Mouse (Mus musculus) lung, postnatal 0 days (tissue): ENCODE measurements around the gene Asic5. TPM values are rescaled to one million over a fixed set of nuclear protein-coding genes. Genes with fewer than 3 reads are reported as not detected.

Source experiments
- ATAC-seq: fragments of 200-750 bp; cut with Nextera tagmentation; 2 replicates; pipeline ENCODE4 v1.8.0; 2017; ENCODE audit warnings: moderate library complexity
- DNase-seq: peaks from one replicate; pipeline ENCODE4 v3.0.0-alpha.2; 2016; ENCODE audit warnings: low spot score
- H3K27ac ChIP-seq: fragments of 300-500 bp; sonication (generic); 2 replicates; pipeline ENCODE4 v1.5.1; 2014; ENCODE audit warnings: antibody characterized with exemption, mild to moderate bottlenecking, low read length, mixed read lengths
- H3K27me3 ChIP-seq: fragments of 300-500 bp; sonication (generic); replicated peaks from 2 replicates; pipeline ENCODE4 v1.6.1; 2014; ENCODE audit warnings: low read length, mixed read lengths; ENCODE audit not compliant: insufficient read depth
- H3K36me3 ChIP-seq: fragments of 300-500 bp; sonication (generic); 2 replicates; pipeline ENCODE4 v1.6.1; 2014; ENCODE audit warnings: low read length, mixed read lengths; ENCODE audit not compliant: insufficient read depth
- H3K4me1 ChIP-seq: fragments of 300-500 bp; sonication (generic); 2 replicates; pipeline ENCODE4 v1.6.1; 2014; ENCODE audit warnings: antibody characterized with exemption, low read depth, low read length, mixed read lengths; ENCODE audit not compliant: insufficient read depth
- H3K4me2 ChIP-seq: fragments of 300-500 bp; sonication (generic); replicated peaks from 2 replicates; pipeline ENCODE4 v1.6.1; 2014; ENCODE audit warnings: low read depth, mild to moderate bottlenecking, low read length, moderate library complexity, mixed read lengths
- H3K4me3 ChIP-seq: fragments of 300-500 bp; sonication (generic); 2 replicates; pipeline ENCODE4 v1.5.1; 2014; ENCODE audit warnings: low read depth, low read length
- H3K9ac ChIP-seq: fragments of 300-500 bp; sonication (generic); replicated peaks from 2 replicates; pipeline ENCODE4 v1.6.1; 2014; ENCODE audit warnings: low read depth, mild to moderate bottlenecking
- H3K9me3 ChIP-seq: fragments of 300-500 bp; sonication (generic); 2 replicates; pipeline ENCODE4 v1.6.1; 2016; ENCODE audit warnings: low read length, mixed read lengths
- CTCF ChIP-seq: IDR thresholded peaks from 2 replicates; pipeline ENCODE4 v1.5.1; 2016; ENCODE audit warnings: antibody characterized with exemption, mild to moderate bottlenecking
- EP300 ChIP-seq: IDR thresholded peaks from 2 replicates; pipeline ENCODE4 v1.6.1; 2016; ENCODE audit warnings: antibody characterized with exemption, mild to moderate bottlenecking, control low read depth
- WGBS: fragments of 180-500 bp; shearing (Covaris S2); extraction: QIAGEN DNeasy Blood & Tissue Kit; methylation state at CpG from one replicate; pipeline ENCODE4 v1.1.7; 2014; 5-methylcytosine and 5-hydroxymethylcytosine counted together
- polyA plus RNA-seq: library from polyadenylated mRNA; unstranded; fragments of >200 nt; fragmentation: Nextera tagmentation; extraction: Ambion mirVana; gene quantifications from 2 replicates; pipeline ENCODE4 v1.2.1, GENCODE M21; 2015

Asic5 gene
- polyA plus RNA-seq, 1 experiment from 2014 or later: 0.12 TPM

GRCm38 (mm10) chr3:81989692-81990141, 7.6 kb downstream of the Asic5 start:
- H3K27ac ChIP-seq: 0 out of 2 replicates have a peak overlapping the region, but pooled peaks have one; percentile 9
- ATAC-seq (no peak), DNase-seq (no peak)
- no peaks in the 10 kb centered on the region for H3K36me3 ChIP-seq
- TF ChIP-seq EP300 (no peak), CTCF (no peak)
- no peak overlapping the region for H3K4me3 ChIP-seq
- H3K27me3 ChIP-seq: no peaks in the 10 kb centered on the region
- H3K9ac ChIP-seq: no peak overlapping the region
- H3K9me3 ChIP-seq: no peaks in the 10 kb centered on the region
- H3K4me2 ChIP-seq: no peak overlapping the region
- peaks cover 3% of the 10 kb centered on the region for H3K4me1 ChIP-seq
- 10% methylated on average over 2 of the region's 2 CpGs for WGBS

- no peaks in the 10 kb centered on the region for H3K36me3 ChIP-seq
- H3K27ac ChIP-seq: no peak overlapping the region
- peaks cover 3% of the 10 kb centered on the region for H3K4me1 ChIP-seq
- H3K4me3 ChIP-seq: no peak overlapping the region
- TF ChIP-seq CTCF (no peak), EP300 (no peak)
- no peak overlapping the region for H3K9ac ChIP-seq
- DNase-seq (no peak), ATAC-seq (peak; percentile 16; the same call in 1 of the 2 replicates)
- no peaks in the 10 kb centered on the region for H3K27me3 ChIP-seq
- H3K9me3 ChIP-seq: no peaks in the 10 kb centered on the region
- 50% methylated on average over 3 of the region's 3 CpGs for WGBS
- H3K4me2 ChIP-seq: no peak overlapping the region
Observed at GRCm38 (mm10) chr3:81990531-81990930, 8.4 kb downstream of the Asic5 start.

DNA sequence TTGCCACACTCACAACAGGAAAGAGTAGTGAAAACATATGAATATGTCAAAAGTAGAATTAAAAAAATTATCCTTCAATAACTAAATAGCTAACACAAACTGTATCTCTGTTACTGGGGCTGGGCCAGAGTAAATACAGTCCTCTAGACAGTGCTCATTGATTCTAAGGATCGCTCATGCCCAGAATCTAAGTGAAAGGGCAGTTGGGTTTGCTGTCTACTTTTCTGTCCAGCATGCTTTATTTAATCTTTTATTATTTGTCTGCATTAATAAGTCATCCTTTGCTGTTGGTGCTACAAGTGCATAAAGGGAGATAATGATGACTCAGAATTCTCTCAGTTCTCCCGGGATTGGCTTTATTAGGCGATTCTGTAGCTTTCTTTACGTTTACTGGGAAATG, 13.3 kb downstream of the Asic5 start:
- H3K4me2 ChIP-seq: no peak overlapping the region
- H3K4me3 ChIP-seq: no peak overlapping the region
- no peak for ATAC-seq
- no peak for DNase-seq
- H3K27ac ChIP-seq: no peak overlapping the region
- H3K27me3 ChIP-seq: no peaks in the 10 kb centered on the region
- 38% methylated on average over 4 of the region's 4 CpGs for WGBS
- H3K4me1 ChIP-seq: no peaks in the 10 kb centered on the region
- H3K9me3 ChIP-seq: no peaks in the 10 kb centered on the region
- no peaks in the 10 kb centered on the region for H3K36me3 ChIP-seq
- H3K9ac ChIP-seq: no peak overlapping the region
- TF ChIP-seq EP300 (no peak), CTCF (no peak)

GRCm38 (mm10) chr3:81995988-81996387, 13.9 kb downstream of the Asic5 start:
- TF ChIP-seq CTCF (peak; percentile 79), EP300 (no peak)
- H3K9me3 ChIP-seq: no peaks in the 10 kb centered on the region
- WGBS: 2% methylated on average over 1 of the region's 1 CpGs
- H3K4me2 ChIP-seq: no peak overlapping the region
- no peaks in the 10 kb centered on the region for H3K36me3 ChIP-seq
- H3K4me3 ChIP-seq: no peak overlapping the region
- ATAC-seq (0 out of 2 replicates have a peak, but pooled peaks have one; percentile 35), DNase-seq (peak; percentile 87)
- H3K4me1 ChIP-seq: no peaks in the 10 kb centered on the region
- no peak overlapping the region for H3K27ac ChIP-seq
- H3K27me3 ChIP-seq: no peaks in the 10 kb centered on the region
- no peak overlapping the region for H3K9ac ChIP-seq

DNA sequence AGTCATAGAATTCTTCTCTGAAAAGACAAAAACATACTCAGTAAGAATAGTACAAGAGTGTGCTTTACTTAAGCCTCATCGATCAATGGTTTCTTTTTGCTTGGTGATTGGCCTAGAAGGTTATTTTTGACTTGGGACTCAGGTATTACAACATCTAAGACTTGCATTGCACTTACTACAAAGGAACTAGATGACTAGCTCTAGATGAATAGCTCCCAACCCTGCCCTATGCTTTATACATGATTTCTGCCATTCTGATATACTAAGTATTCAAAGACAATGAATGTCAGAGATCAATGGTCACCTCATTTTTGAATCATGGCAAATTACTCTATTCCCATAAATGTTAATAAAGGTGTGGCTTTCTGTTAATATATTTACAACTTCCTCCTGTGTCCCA, 24.9 kb downstream of the Asic5 start:
- H3K4me2 ChIP-seq: no peak overlapping the region
- WGBS: 78% methylated on average over 1 of the region's 1 CpGs
- H3K27ac ChIP-seq: no peak overlapping the region
- no peak overlapping the region for H3K9ac ChIP-seq
- H3K36me3 ChIP-seq: no peaks in the 10 kb centered on the region
- H3K27me3 ChIP-seq: no peaks in the 10 kb centered on the region
- ATAC-seq: no peak
- no peak for DNase-seq
- no peak overlapping the region for H3K4me3 ChIP-seq
- H3K4me1 ChIP-seq: no peaks in the 10 kb centered on the region
- no peaks in the 10 kb centered on the region for H3K9me3 ChIP-seq
- TF ChIP-seq CTCF: no peak
- no peak for TF ChIP-seq EP300

GRCm38 (mm10) chr3:82014148-82014703, 32.1 kb downstream of the Asic5 start:
- TF ChIP-seq CTCF: no peak
- TF ChIP-seq EP300: no peak
- no peak overlapping the region for H3K4me3 ChIP-seq
- no peak overlapping the region for H3K9ac ChIP-seq
- no peak overlapping the region for H3K27ac ChIP-seq
- no peaks in the 10 kb centered on the region for H3K9me3 ChIP-seq
- H3K4me1 ChIP-seq: no peaks in the 10 kb centered on the region
- ATAC-seq (no peak), DNase-seq (no peak)
- H3K4me2 ChIP-seq: no peak overlapping the region
- WGBS: 60% methylated on average over 7 of the region's 7 CpGs
- H3K36me3 ChIP-seq: no peaks in the 10 kb centered on the region
- no peaks in the 10 kb centered on the region for H3K27me3 ChIP-seq
